Mouse (Mus musculus): ENCODE results near the gene Vmac. TPM values are rescaled to one million over a fixed set of nuclear protein-coding genes. Genes with fewer than 3 reads are reported as not detected.

The Vmac gene
- polyA plus RNA-seq, 1 experiment from 2014 or later = 13.4 TPM

- Histone ChIP-seq H3K27me3 (replicated peaks; ENCODE audit: control insufficient read depth, insufficient read depth, low read length) (no peaks in the 10 kb centered on the region), H3K4me1 (replicated peaks; ENCODE audit: control insufficient read depth, insufficient read depth, low read length) (no peaks in the 10 kb centered on the region), H3K9me3 (ENCODE audit: control insufficient read depth) (no peaks in the 10 kb centered on the region), H3K4me2 (replicated peaks; ENCODE audit: low read depth) (no peak overlapping the region), H3K27ac (ENCODE audit: low read depth, low read length) (no peak overlapping the region), H3K9ac (ENCODE audit: low read depth, low read length) (no peak overlapping the region), H3K36me3 (ENCODE audit: control insufficient read depth, insufficient read depth) (peaks cover 91% of the 10 kb centered on the region), H3K4me3 (ENCODE audit: low read depth, low read length) (no peak overlapping the region)
- TF ChIP-seq CTCF (IDR thresholded peaks at IDR 0.05; ENCODE audit: low read depth) = no peak
- no peak for ATAC-seq
- WGBS = 70% methylated on average over 2 of the region's 2 CpGs
These were observed 17.4 kb downstream of the Vmac start for GRCm38 (mm10) chr17:56700451-56700850.

DNA sequence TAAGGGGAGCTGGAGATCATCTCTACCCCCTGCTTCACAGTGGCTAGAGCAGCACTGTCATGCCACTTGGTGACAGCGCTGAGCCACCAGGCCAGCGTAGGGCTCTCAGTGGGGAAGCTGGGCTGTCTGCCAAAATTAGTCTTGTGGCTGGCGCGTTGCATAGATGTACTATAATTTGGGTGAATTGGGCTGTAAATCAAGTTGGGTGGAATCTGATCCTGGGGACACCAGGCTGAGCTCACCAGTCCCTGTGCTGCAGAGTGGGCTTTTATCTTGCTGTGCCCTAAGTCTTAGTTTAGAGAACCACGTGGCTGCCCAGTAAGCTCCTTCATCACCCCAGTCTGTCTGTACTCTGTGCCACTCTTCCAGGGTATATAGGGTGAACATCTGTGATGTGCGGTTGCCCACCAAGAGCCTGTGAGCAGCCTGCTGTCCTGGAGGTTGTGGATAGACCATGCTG, 23.9 kb downstream of the Vmac start:
- no peak overlapping the region for H3K4me2 ChIP-seq (replicated peaks; ENCODE audit: low read depth)
- no peak overlapping the region for H3K27ac ChIP-seq (ENCODE audit: low read depth, low read length)
- H3K9me3 ChIP-seq (ENCODE audit: control insufficient read depth) = no peaks in the 10 kb centered on the region
- no peak overlapping the region for H3K4me3 ChIP-seq (ENCODE audit: low read depth, low read length)
- no peaks in the 10 kb centered on the region for H3K4me1 ChIP-seq (replicated peaks; ENCODE audit: control insufficient read depth, insufficient read depth, low read length)
- H3K9ac ChIP-seq (ENCODE audit: low read depth, low read length) = no peak overlapping the region
- peak; percentile 18 for TF ChIP-seq CTCF (IDR thresholded peaks at IDR 0.05; ENCODE audit: low read depth)
- no peak for ATAC-seq
- WGBS = 56% methylated on average over 6 of the region's 6 CpGs
- H3K36me3 ChIP-seq (ENCODE audit: control insufficient read depth, insufficient read depth) = peaks cover 78% of the 10 kb centered on the region
- no peaks in the 10 kb centered on the region for H3K27me3 ChIP-seq (replicated peaks; ENCODE audit: control insufficient read depth, insufficient read depth, low read length)

GRCm38 (mm10) chr17:56693395-56693794, 24.4 kb downstream of the Vmac start:
- peaks cover 77% of the 10 kb centered on the region for H3K36me3 ChIP-seq (ENCODE audit: control insufficient read depth, insufficient read depth)
- no peak overlapping the region for H3K9ac ChIP-seq (ENCODE audit: low read depth, low read length)

DNA sequence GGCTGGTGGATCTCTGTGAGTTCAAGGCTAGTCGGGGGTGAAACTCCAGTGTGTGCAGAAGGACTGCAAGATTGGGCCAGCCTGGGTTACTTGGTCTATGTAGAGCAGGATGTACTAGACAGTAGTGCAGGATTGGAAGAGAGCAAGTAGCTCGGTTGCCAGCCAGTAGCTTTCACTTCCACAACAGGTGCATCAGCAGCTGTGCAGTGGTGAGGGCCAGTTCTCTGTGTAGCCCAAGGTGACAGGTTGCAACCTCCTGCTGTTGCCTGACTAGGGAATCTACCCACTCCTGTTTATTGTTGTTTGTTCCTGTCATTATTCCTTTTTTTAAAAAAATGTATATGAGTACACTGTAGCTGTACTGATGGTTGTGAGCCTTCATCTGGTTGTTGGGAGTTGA, 29.1 kb downstream of the Vmac start:
- Histone ChIP-seq H3K9ac (ENCODE audit: low read depth, low read length) (no peak overlapping the region), H3K27me3 (replicated peaks; ENCODE audit: control insufficient read depth, insufficient read depth, low read length) (no peaks in the 10 kb centered on the region), H3K4me3 (ENCODE audit: low read depth, low read length) (no peak overlapping the region), H3K4me2 (replicated peaks; ENCODE audit: low read depth) (no peak overlapping the region), H3K27ac (ENCODE audit: low read depth, low read length) (no peak overlapping the region), H3K36me3 (ENCODE audit: control insufficient read depth, insufficient read depth) (peaks cover 67% of the 10 kb centered on the region), H3K9me3 (ENCODE audit: control insufficient read depth) (no peaks in the 10 kb centered on the region), H3K4me1 (replicated peaks; ENCODE audit: control insufficient read depth, insufficient read depth, low read length) (no peaks in the 10 kb centered on the region)
- no peak for ATAC-seq
- 88% methylated on average over 2 of the region's 2 CpGs for WGBS
- no peak for TF ChIP-seq CTCF (IDR thresholded peaks at IDR 0.05; ENCODE audit: low read depth)

More at GRCm38 (mm10) chr17:56693395-56693794, 24.4 kb downstream of the Vmac start:
- H3K4me3 ChIP-seq (ENCODE audit: low read depth, low read length) = no peak overlapping the region
- ATAC-seq = no peak
- H3K27me3 ChIP-seq (replicated peaks; ENCODE audit: control insufficient read depth, insufficient read depth, low read length) = no peaks in the 10 kb centered on the region
- 70% methylated on average over 1 of the region's 1 CpGs for WGBS
- no peak overlapping the region for H3K27ac ChIP-seq (ENCODE audit: low read depth, low read length)
- TF ChIP-seq CTCF (IDR thresholded peaks at IDR 0.05; ENCODE audit: low read depth) = no peak
- H3K4me1 ChIP-seq (replicated peaks; ENCODE audit: control insufficient read depth, insufficient read depth, low read length) = no peaks in the 10 kb centered on the region
- H3K9me3 ChIP-seq (ENCODE audit: control insufficient read depth) = no peaks in the 10 kb centered on the region
- H3K4me2 ChIP-seq (replicated peaks; ENCODE audit: low read depth) = no peak overlapping the region

DNA sequence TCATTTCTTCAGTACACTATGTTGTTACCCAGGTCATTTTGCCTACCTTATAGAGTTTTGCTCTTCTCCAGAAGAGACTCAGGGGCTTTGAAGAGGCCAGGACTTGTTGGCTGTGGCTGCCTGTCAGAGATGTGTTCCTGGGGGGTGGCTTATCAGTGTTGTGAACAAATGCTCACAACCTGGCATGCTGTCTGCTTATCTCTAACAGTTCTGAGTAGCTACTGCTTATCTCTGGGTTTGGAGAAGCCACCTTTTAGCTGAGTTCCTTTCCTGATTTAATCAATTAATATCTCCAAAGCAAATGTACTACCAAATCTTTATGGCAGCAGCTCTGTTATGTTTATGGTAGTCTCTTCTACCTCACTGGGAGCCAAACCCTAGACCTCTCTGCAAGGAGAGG, 29.8 kb downstream of the Vmac start:
- Histone ChIP-seq H3K4me3 (ENCODE audit: low read depth, low read length) (no peak overlapping the region), H3K4me1 (replicated peaks; ENCODE audit: control insufficient read depth, insufficient read depth, low read length) (no peaks in the 10 kb centered on the region), H3K36me3 (ENCODE audit: control insufficient read depth, insufficient read depth) (peaks cover 66% of the 10 kb centered on the region), H3K4me2 (replicated peaks; ENCODE audit: low read depth) (no peak overlapping the region), H3K27me3 (replicated peaks; ENCODE audit: control insufficient read depth, insufficient read depth, low read length) (no peaks in the 10 kb centered on the region), H3K9me3 (ENCODE audit: control insufficient read depth) (no peaks in the 10 kb centered on the region), H3K27ac (ENCODE audit: low read depth, low read length) (no peak overlapping the region), H3K9ac (ENCODE audit: low read depth, low read length) (no peak overlapping the region)
- no peak for ATAC-seq
- TF ChIP-seq CTCF (IDR thresholded peaks at IDR 0.05; ENCODE audit: low read depth) = no peak

- Histone ChIP-seq H3K9me3 (ENCODE audit: control insufficient read depth) (no peaks in the 10 kb centered on the region), H3K4me1 (replicated peaks; ENCODE audit: control insufficient read depth, insufficient read depth, low read length) (no peaks in the 10 kb centered on the region), H3K9ac (ENCODE audit: low read depth, low read length) (no peak overlapping the region), H3K4me2 (replicated peaks; ENCODE audit: low read depth) (no peak overlapping the region), H3K36me3 (ENCODE audit: control insufficient read depth, insufficient read depth) (peaks cover 65% of the 10 kb centered on the region), H3K27ac (ENCODE audit: low read depth, low read length) (no peak overlapping the region), H3K27me3 (replicated peaks; ENCODE audit: control insufficient read depth, insufficient read depth, low read length) (no peaks in the 10 kb centered on the region), H3K4me3 (ENCODE audit: low read depth, low read length) (no peak overlapping the region)
- ATAC-seq = no peak
- TF ChIP-seq CTCF (IDR thresholded peaks at IDR 0.05; ENCODE audit: low read depth) = no peak
- 91% methylated on average over 4 of the region's 4 CpGs for WGBS
These were observed 31.0 kb downstream of the Vmac start for GRCm38 (mm10) chr17:56686801-56687200.

DNA sequence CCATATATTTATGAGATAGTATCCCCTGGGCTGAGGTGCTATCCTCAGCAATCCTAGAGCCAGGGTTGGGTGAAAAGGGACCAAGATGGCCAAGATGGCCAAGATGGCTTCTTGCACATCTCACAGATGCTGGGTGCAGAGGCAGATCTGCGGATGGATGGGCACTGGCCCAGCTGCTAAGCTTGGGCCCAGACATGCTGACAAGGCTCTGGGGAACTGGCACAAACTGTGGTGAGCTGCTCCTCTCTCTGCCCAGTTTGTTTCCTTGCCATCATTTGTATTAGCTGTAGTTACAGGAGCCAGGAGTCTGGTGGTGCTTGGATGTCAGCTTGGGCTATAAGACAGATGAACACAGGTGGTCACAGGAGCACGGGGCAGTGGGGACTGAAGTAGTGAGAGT, 33.2 kb downstream of the Vmac start:
- Histone ChIP-seq H3K36me3 (ENCODE audit: control insufficient read depth, insufficient read depth) (peaks cover 65% of the 10 kb centered on the region), H3K4me2 (replicated peaks; ENCODE audit: low read depth) (no peak overlapping the region), H3K27me3 (replicated peaks; ENCODE audit: control insufficient read depth, insufficient read depth, low read length) (no peaks in the 10 kb centered on the region), H3K9ac (ENCODE audit: low read depth, low read length) (no peak overlapping the region), H3K27ac (ENCODE audit: low read depth, low read length) (no peak overlapping the region), H3K9me3 (ENCODE audit: control insufficient read depth) (no peaks in the 10 kb centered on the region), H3K4me3 (ENCODE audit: low read depth, low read length) (no peak overlapping the region), H3K4me1 (replicated peaks; ENCODE audit: control insufficient read depth, insufficient read depth, low read length) (no peaks in the 10 kb centered on the region)
- ATAC-seq = no peak
- no peak for TF ChIP-seq CTCF (IDR thresholded peaks at IDR 0.05; ENCODE audit: low read depth)
- 96% methylated on average over 2 of the region's 2 CpGs for WGBS
